Mouse (Mus musculus) CH12.LX (cell line): Measurements from ENCODE around the gene Abt1.

Experiments used
- CTCF ChIP-seq, 2 experiments: IDR thresholded peaks in 1 of 2; conservative IDR thresholded peaks in 1 of 2; 2 replicates each; pipeline ENCODE4 v1.5.1; 2011 to 2012; ENCODE audit warnings: low read depth in 2 of 2, low read length in 2 of 2, improper control_type of control experiment in 1 of 2, inconsistent platforms in 1 of 2, mild to moderate bottlenecking in 1 of 2, moderate library complexity in 1 of 2
- ELF1 ChIP-seq: IDR thresholded peaks from 2 replicates; pipeline ENCODE4 v1.6.1; 2014; ENCODE audit warnings: low read depth, mild to moderate bottlenecking, inconsistent platforms, low read length, improper control_type of control experiment
- HCFC1 ChIP-seq: IDR thresholded peaks from 2 replicates; pipeline ENCODE4 v1.6.1; 2012; ENCODE audit warnings: low read depth, mild to moderate bottlenecking, inconsistent platforms, low read length, improper control_type of control experiment
- KAT2A ChIP-seq: IDR thresholded peaks from 2 replicates; pipeline ENCODE4 v1.6.1; 2012; ENCODE audit warnings: low read length, improper control_type of control experiment, inconsistent platforms; ENCODE audit not compliant: insufficient replicate concordance
- MAX ChIP-seq: IDR thresholded peaks from 2 replicates; pipeline ENCODE4 v1.6.1; 2011; ENCODE audit warnings: low read length, improper control_type of control experiment
- POLR2A ChIP-seq: IDR thresholded peaks from 2 replicates; pipeline ENCODE4 v1.6.1; 2011; ENCODE audit warnings: low read depth, mild to moderate bottlenecking, improper control_type of control experiment, low read length
- RAD21 ChIP-seq: IDR thresholded peaks from 2 replicates; pipeline ENCODE4 v1.6.1; 2011; ENCODE audit warnings: low read depth, mild to moderate bottlenecking, low read length, improper control_type of control experiment, moderate library complexity
- SIN3A ChIP-seq: IDR thresholded peaks from 2 replicates; pipeline ENCODE4 v1.6.1; 2012; ENCODE audit warnings: low read length, improper control_type of control experiment, inconsistent platforms

- TF ChIP-seq MAX (no peak), CTCF (conservative IDR thresholded peaks at IDR 0.05 in 1 of 2, IDR thresholded peaks at IDR 0.05 in 1 of 2; ENCODE audit: low read depth in 2 of 2, low read length in 2 of 2) (no peak), POLR2A (no peak), SIN3A (no peak), RAD21 (no peak), ELF1 (peak; percentile 95), KAT2A (no peak), HCFC1 (no peak)
These were observed 39.9 kb upstream of the Abt1 start for GRCm38 (mm10) chr13:23463381-23464223.
